1 mouse cellular context compared by ENCODE assay signal in genomic region chr11:69230420-69230819, GRCm38 (mm10).
A peak's percentile ranks its signal among the peaks of the same experiment; 100 is the strongest.
TF ChIP-seq lines count a peak whose summit lies in the region.

No protein-coding gene starts in this region.

TF ChIP-seq in MEL, 35 proteins besides CTCF, POLR2A, EP300 and RAD21:
- TF ChIP-seq SMC3 (IDR thresholded peaks at IDR 0.05; ENCODE audit: low read depth, low read length) = 0 out of 2 replicates have a peak, but pooled peaks have one; percentile 27
- TF ChIP-seq POLR2AphosphoS2 (IDR thresholded peaks at IDR 0.05; ENCODE audit: low read length) = no peak
TF ChIP-seq in MEL: peak in this region for 1.
